Mouse (Mus musculus) cerebellum, adult 9-10 months (tissue): ENCODE results near the gene Tbc1d5.

Experiments
- DNase-seq: peaks from one replicate; pipeline ENCODE4 v3.0.0; 2022

Gene Tbc1d5

DNA sequence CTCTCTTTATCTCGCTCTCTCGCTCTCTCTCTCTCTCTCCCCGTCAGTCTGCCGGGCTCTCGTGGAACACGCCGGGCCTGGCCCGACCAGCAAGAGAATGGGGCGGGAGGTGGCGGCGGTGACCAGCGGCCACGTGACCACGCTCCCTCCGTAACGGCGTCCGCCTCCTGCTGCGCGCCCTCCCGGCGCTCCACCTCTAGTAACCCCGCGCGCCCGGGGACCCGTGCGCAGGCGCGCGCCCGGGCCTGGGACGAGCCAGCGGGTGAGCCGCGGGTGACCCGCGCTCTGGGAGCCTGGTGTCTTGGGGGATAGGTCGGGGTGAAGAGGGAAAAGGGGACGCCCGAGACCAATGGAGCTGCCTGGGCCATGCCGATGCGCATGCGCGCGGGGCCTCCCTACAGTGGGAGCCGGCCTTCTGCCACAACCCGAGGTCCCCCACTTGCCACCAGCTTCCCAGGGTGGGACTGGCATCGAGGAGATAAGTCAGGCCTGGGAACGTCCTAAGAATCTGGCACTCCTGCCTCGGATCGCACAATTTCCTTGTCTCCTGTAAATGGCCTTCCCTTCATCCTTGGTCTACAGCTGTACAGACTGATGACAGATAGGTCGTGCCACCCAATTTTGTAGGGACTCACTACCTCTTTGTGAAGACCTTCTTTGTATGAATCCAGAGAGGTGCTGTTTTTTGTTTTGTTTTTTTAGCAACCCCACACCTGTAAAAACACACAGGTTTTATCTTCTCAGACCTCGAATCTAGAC, at the start of gene Tbc1d5:
Gene Tbc1d5, minus strand, starts transcription at position 158 of the 759 bp plus-strand sequence.
- DNase-seq = peak; percentile 95

- DNase-seq = no peak
These were observed 46.9 kb upstream of the Tbc1d5 start for GRCm38 (mm10) chr17:51226056-51226455.

DNA sequence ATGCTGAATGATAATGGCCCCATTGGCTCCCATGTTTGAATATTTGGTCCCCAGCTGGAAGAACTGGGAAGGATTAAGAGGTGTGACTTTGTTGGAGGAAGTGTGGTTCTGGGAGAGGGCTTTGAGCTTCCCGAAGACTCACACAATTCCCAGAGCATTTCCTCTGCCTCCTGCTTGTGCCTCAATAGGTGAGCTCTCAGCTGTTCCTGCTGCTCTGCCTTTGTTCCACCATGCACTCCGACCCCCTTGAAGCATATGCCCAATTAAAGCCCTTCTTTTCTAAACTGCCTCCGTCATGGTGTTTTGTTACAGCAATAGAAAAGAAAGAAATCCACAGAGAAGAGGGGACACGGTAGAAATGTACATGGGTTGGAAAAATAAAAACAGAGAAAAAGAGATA, 44.0 kb upstream of the Tbc1d5 start:
- DNase-seq = no peak

- DNase-seq = no peak
These were observed 41.9 kb upstream of the Tbc1d5 start for GRCm38 (mm10) chr17:51221075-51221474.

- DNase-seq = no peak
These were observed 40.7 kb upstream of the Tbc1d5 start for GRCm38 (mm10) chr17:51219897-51220296.

DNA sequence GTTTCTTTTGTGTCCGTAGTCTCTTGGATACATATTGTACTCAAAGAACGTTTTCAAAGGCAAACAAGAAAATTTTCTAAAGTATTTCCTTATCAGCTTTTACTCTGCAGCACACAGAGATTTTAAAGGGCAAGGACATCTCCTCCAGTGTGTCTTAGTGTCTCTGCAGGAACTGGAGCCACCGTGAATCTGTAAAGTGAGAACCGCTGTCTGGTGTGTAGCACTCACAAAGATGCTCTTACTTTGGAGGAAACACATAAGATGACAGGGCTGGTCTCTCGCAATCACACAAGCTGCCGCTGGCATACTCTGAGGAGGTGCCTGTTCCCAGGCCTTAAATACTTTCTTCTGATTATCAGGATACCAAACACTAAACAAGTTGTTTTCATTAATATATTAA, 37.3 kb upstream of the Tbc1d5 start:
- DNase-seq = no peak

GRCm38 (mm10) chr17:51209565-51209964, 30.4 kb upstream of the Tbc1d5 start:
- DNase-seq = no peak

DNA sequence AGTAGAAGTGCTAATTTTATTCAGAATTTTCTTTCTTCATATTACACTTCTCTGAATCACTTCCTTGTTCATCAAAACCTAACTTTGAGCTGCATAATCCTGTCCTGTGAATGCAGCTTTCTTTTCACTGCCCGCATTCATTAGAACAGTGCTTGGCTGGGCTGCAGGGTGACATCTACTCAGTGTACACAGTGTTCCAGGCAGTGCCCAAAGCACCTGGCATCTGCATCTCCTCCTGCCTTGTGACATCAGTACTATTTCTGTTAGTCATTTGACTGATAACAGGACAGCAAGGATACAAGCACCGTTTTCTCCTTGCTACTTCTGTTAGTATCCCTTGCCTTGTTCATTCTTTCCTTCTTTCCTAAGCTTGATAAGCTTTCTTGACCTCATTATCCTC, 25.5 kb upstream of the Tbc1d5 start:
- DNase-seq = no peak

DNA sequence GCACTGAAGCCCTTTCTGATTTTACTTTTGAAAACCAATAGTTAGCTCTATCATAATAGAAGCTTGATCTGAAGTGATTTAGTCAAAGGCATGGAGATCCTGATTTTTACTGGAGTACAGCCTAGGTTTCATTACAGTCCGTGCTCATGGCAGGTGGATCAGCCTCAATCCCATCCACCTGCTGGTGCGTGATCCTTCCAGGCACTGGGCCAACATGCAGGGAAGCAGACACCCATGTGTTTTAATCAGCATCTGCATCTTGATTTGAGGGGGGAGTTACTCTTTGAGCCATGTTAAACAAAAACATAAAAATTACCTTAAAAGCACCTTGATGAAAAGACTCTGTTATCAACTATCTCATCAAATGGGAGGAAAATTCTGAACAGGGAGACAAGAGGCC, 16.4 kb upstream of the Tbc1d5 start:
- DNase-seq = no peak

DNA sequence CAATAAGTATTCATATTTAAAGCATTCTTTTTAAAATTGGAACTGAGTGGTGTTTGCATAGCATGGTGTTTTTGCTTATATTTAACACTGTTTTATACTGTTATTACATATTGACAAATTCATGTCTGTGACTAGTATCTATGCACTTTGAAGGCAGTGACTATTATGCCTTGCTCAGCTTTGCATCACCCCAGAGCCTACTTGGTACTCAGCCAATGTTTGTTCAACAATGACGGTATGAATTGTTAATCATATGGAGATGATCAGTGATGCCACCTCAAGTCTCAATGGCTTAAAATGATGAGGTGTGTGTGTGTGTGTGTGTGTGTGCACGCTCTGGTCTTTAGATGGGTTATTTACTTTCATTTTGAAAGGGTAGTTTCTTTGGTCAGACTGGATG, 15.6 kb upstream of the Tbc1d5 start:
- DNase-seq = no peak

GRCm38 (mm10) chr17:51191381-51191780, 12.2 kb upstream of the Tbc1d5 start:
- DNase-seq = no peak

- no peak for DNase-seq
These were observed 3.6 kb upstream of the Tbc1d5 start for GRCm38 (mm10) chr17:51182715-51183114.

DNA sequence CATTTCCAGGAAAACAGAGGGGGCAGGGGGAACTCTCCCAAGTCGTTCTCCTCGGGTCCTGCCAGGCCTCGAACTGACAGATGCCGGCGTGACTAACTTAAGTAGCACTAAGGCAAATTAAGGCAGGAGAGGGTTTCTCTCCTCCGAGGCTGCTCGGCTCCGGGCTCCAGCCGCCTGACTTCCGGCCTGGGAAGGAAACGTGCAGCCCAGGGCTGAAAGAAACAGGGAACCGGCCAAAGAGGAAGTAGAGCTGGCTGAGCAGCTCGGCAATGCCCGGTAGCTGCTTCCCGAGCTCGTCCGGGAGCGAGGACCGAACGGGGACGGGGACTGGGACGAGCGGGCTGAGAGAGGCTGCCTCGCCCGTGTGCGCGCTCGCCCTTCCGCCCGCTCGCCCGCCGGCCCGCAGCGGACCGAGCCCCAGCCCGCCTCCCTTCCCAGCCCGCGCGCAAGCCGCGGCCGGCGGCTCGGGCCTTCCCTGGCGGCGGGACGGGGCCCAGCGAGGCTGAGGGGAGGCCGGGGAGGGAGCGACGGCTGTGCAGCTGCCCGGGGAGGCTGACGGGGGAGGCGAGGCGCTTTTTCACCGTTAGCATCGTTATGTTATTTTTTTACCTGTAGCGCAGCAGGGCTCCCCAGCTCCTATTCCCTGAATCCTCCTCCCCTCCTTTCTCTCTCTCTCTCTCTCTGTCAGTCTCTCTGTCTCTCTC, 509 bp downstream of the Tbc1d5 start:
- peak; percentile 73 for DNase-seq

DNA sequence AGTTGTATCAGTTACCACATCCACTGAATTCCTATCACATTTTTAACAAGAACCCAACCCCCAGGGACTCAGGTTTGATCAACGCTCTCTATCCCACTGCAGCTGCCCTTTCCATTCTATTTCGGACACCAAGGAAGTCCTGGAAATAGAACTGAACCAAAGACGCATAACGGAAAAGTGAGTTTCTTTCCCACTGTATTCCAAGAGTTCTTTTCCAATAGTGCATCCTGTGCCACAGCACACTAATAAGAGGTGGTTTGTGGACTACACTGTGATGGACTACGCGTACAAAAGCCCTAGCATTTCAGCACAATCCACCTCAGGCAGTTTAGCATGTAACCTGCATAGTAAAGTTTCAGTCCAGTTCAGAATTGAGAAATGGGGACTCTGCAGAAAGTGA, 1.2 kb downstream of the Tbc1d5 start:
- DNase-seq = peak; percentile 12

- no peak for DNase-seq
These were observed 6.8 kb downstream of the Tbc1d5 start for GRCm38 (mm10) chr17:51172332-51172731.

DNA sequence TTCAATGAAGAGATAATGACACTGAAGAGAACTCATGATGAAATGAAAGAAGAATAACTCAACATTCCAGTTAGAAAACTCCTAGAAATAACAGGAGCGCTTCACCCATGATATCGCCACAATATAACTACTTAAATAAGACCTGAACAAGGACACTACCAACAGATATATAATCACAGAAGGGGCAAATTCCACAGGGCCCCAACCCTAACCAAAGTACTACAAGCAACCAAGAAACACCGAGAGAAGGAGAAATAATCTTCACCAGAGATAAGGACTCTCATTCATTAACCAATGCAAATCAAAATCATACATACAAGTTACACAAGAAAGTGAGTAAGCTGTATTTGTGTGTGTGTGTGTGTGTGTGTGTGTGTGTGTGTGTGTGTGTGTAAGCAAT, 7.6 kb downstream of the Tbc1d5 start:
- no peak for DNase-seq

GRCm38 (mm10) chr17:51169911-51170310, 9.2 kb downstream of the Tbc1d5 start:
- DNase-seq = no peak

- peak; percentile 31 for DNase-seq
These were observed 16.8 kb downstream of the Tbc1d5 start for GRCm38 (mm10) chr17:51162366-51162765.

DNA sequence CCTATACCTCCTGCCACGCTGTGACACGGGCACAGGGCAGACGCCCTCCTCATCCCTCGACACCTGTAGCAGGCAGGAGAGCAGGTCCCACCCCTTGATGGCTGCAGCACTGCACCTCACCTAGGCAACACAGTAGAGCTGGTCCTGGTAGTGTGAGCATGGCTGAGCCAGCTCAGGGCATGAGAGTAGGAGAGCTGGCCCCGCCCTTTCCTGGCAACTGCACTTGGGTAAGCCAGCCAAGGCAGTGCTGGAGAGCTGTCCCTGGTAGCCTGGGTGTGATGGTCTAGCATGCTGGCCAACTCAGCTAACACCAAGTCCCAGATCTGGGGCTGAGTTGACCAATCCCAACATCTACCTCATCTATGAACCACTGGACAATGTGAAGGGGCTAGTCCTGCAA, 19.9 kb downstream of the Tbc1d5 start:
- DNase-seq = peak; percentile 26

DNA sequence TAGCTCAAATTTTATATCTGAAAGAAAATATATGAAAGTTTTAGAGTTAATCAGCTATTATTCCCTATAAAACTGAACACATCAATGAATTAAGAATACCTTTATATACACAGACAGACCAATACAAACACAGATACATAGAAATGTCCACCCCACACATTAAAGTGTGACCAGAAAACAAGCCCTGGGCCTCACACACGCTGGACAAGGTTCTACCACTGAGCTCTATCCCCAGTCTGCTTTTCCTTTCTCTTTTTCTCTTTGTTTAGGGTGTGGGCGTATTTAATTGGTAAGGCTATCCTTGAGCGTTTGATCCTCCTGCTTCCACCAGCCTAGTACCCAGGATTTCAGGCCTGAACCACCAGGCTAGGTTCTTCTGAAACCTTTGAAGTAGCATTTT, 28.2 kb downstream of the Tbc1d5 start:
- DNase-seq = no peak

DNA sequence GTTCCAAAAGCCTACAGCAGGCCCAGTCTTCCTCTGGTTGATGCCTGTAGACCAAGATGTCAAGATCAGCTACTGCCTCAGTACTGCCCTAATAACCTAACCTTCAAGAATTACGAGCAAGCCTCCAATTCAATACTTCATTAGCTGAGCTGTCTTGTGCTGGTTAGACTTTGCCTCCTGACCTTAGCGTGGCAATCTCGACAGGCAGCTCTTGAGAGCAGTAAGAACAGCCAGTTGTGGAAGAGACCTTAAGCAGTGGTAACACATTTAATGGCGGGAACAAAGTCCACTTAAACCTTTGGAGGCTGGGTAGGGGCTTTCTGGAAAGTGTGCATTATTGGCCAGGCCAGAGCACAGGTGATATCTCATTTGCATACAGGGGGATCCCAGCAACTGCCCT, 34.2 kb downstream of the Tbc1d5 start:
- no peak for DNase-seq

GRCm38 (mm10) chr17:51142095-51142494, 37.1 kb downstream of the Tbc1d5 start:
- DNase-seq = no peak

DNA sequence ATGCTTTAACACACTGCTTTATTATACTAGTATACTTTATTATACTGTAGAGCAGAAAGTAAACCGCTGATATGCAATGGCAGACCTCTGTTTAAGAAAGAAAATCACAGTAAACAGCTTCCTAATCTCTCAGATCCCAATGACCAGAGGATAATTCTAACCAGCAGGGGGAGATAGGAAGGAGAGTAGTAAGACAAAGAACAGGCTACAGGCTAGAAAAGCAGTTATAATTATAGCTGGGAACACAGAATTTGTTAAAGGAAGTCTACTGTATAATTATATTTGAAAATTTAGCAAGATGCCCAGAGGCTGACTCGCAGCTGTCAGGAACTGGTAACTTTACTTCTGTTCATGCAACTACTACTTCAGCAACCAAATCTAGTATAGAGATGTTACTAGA, 68.0 kb downstream of the Tbc1d5 start:
- peak; percentile 20 for DNase-seq

GRCm38 (mm10) chr17:51104294-51104693, 74.9 kb downstream of the Tbc1d5 start:
- no peak for DNase-seq

GRCm38 (mm10) chr17:51043869-51044268, 135.3 kb downstream of the Tbc1d5 start:
- DNase-seq = no peak
